Mouse (Mus musculus): ENCODE results near the gene Sptbn2. TPM values are rescaled to one million over a fixed set of nuclear protein-coding genes. Genes with fewer than 3 reads are reported as not detected.

Gene Sptbn2
- polyA plus RNA-seq, 1 experiment from 2014 or later = 2.6 TPM

DNA sequence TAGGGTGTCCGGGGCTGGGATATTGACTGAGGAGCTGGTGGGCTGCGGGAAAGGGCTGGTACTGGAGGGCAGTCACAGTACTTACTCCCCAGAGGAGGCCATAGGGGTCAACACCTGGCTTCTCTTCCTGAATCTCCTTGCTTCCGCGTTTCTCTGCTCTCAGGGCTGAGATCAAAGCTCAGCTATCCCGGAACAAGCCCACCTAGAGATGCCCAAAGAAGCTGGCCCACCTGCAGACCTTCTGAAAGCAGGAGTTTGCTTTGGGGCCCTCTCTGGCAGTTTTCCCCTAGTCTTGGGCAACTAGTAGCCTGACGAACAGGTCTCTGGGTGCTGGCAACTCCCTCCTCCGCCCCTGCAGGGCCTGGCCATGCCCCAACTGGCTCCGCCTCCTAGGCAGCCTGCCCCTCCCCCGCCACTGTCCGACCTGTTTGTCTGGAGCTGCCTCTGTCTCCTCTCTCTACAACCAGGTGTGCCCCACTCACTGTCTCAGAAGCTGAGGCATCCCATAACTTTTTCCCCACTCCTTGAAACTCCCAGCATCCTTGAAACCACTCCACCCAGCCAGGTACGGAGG lies 9.8 kb downstream of the Sptbn2 start:
- 14% methylated on average over 11 of the region's 11 CpGs for WGBS
- Histone ChIP-seq H3K27ac (peak overlapping the region; percentile 42; the same call in 1 of the 2 replicates), H3K4me1 (replicated peaks) (peaks cover 20% of the 10 kb centered on the region), H3K4me3 (replicated peaks) (peak overlapping the region; percentile 21), H3K9ac (replicated peaks) (no peak overlapping the region; the same call in 1 of the 2 replicates), H3K4me2 (peak overlapping the region; percentile 36), H3K36me3 (no peaks in the 10 kb centered on the region), H3K9me3 (no peaks in the 10 kb centered on the region), H3K27me3 (peaks cover 5% of the 10 kb centered on the region; the same call in 1 of the 2 replicates)
- no peak for ATAC-seq (ENCODE audit: insufficient number of reproducible peaks, insufficient read depth, low FRiP score, low TSS enrichment, low read depth)

GRCm38 (mm10) chr19:4729186-4729585 lies 18.2 kb downstream of the Sptbn2 start:
- no peaks in the 10 kb centered on the region for H3K27me3 ChIP-seq
- ATAC-seq (ENCODE audit: insufficient number of reproducible peaks, insufficient read depth, low FRiP score, low TSS enrichment, low read depth) = no peak
- 82% methylated on average over 9 of the region's 9 CpGs for WGBS
- H3K4me3 ChIP-seq (replicated peaks) = no peak overlapping the region
- H3K36me3 ChIP-seq = peaks cover 14% of the 10 kb centered on the region
- no peak overlapping the region for H3K27ac ChIP-seq
- H3K4me2 ChIP-seq = no peak overlapping the region
- H3K9me3 ChIP-seq = no peaks in the 10 kb centered on the region
- no peaks in the 10 kb centered on the region for H3K4me1 ChIP-seq (replicated peaks)
- no peak overlapping the region for H3K9ac ChIP-seq (replicated peaks)

DNA sequence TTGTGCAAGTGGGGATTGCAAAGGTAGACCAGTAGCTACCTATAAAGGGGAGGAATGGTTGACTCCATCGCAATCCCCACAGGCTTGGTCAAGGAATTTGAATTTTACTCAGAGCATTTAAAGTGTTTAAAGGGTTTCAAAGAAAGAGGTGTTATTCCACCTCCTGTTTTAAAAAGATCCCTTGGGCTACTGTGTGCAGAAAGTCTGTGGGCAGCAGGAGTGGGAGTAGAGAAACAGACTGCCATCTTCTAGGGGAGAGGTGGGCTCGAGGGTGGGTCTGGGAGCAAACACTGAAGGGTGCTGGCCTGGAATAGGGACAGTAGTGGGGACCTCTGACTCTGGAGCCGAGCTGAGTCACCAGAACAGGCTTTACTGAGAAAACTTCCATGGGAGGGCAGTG lies 22.1 kb downstream of the Sptbn2 start:
- H3K9me3 ChIP-seq = no peaks in the 10 kb centered on the region
- H3K36me3 ChIP-seq = peaks cover 22% of the 10 kb centered on the region
- no peak overlapping the region for H3K4me2 ChIP-seq
- no peaks in the 10 kb centered on the region for H3K27me3 ChIP-seq
- no peak for ATAC-seq (ENCODE audit: insufficient number of reproducible peaks, insufficient read depth, low FRiP score, low TSS enrichment, low read depth)
- H3K27ac ChIP-seq = no peak overlapping the region
- no peaks in the 10 kb centered on the region for H3K4me1 ChIP-seq (replicated peaks)
- no peak overlapping the region for H3K4me3 ChIP-seq (replicated peaks)
- WGBS = 83% methylated on average over 3 of the region's 3 CpGs
- no peak overlapping the region for H3K9ac ChIP-seq (replicated peaks)

DNA sequence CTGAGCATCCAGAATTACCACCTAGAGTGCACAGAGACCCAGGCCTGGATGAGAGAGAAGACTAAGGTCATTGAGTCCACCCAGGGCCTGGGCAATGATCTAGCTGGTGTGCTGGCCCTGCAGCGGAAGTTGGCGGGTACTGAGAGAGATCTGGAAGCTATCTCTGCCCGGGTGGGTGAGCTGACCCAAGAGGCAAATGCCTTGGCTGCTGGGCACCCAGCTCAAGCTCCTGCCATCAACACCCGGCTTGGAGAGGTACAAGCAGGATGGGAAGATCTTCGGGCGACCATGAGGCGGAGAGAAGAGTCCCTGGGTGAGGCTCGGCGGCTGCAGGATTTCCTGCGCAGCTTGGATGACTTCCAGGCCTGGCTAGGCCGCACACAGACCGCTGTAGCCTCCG lies 26.9 kb downstream of the Sptbn2 start:
- no peak for ATAC-seq (ENCODE audit: insufficient number of reproducible peaks, insufficient read depth, low FRiP score, low TSS enrichment, low read depth)
- WGBS = 86% methylated on average over 13 of the region's 13 CpGs

DNA sequence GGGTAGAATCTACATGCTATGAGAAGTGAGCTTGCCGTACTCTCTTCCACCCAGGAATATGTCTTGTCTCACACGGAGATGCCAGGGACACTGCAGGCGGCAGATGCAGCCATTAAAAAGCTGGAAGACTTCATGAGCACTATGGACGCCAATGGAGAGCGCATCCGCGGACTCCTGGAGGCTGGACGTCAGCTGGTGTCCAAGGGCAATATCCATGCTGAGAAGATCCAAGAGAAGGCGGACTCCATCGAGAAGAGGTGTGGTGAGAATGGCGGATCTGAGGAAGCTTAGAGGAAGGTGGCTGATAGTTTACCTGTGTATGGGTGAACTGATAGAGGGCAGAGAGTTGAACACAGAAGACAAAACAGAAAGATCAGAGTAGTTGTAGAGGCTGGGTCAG lies 28.1 kb downstream of the Sptbn2 start:
- Histone ChIP-seq H3K36me3 (peaks cover 20% of the 10 kb centered on the region), H3K9me3 (no peaks in the 10 kb centered on the region), H3K4me2 (no peak overlapping the region), H3K4me3 (replicated peaks) (no peak overlapping the region), H3K9ac (replicated peaks) (no peak overlapping the region), H3K27ac (no peak overlapping the region), H3K27me3 (no peaks in the 10 kb centered on the region), H3K4me1 (replicated peaks) (0 out of 2 replicates have a peak, but pooled peaks cover 4% of the 10 kb centered on the region)
- WGBS = 91% methylated on average over 11 of the region's 11 CpGs
- ATAC-seq (ENCODE audit: insufficient number of reproducible peaks, insufficient read depth, low FRiP score, low TSS enrichment, low read depth) = no peak

More for the DNA sequence above, 26.9 kb downstream of the Sptbn2 start:
- 0 out of 2 replicates have a peak, but pooled peaks cover 2% of the 10 kb centered on the region for H3K4me1 ChIP-seq (replicated peaks)
- no peak overlapping the region for H3K27ac ChIP-seq
- no peaks in the 10 kb centered on the region for H3K27me3 ChIP-seq
- no peak overlapping the region for H3K4me3 ChIP-seq (replicated peaks)
- no peaks in the 10 kb centered on the region for H3K9me3 ChIP-seq
- H3K4me2 ChIP-seq = no peak overlapping the region
- no peak overlapping the region; the same call in 1 of the 2 replicates for H3K9ac ChIP-seq (replicated peaks)
- H3K36me3 ChIP-seq = peaks cover 22% of the 10 kb centered on the region

DNA sequence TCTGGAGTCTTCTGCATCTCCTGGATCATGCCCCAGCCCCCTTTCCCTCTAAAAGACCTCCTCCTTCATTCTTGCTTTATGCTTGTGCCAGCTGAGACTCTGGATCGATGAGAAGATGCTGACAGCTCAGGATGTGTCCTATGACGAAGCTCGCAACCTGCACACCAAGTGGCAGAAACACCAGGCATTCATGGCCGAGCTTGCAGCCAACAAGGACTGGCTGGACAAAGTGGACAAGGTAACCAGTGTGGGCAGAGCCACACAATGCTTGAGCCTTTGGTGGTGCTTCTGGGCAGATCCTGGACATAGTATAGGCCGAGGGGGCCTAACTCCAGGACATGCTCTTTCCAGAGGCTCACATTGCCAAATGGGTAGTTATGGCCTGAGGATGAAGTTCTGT lies 28.8 kb downstream of the Sptbn2 start:
- Histone ChIP-seq H3K4me1 (replicated peaks) (0 out of 2 replicates have a peak, but pooled peaks cover 4% of the 10 kb centered on the region), H3K27ac (no peak overlapping the region), H3K9me3 (no peaks in the 10 kb centered on the region), H3K4me2 (no peak overlapping the region), H3K9ac (replicated peaks) (no peak overlapping the region), H3K36me3 (peaks cover 14% of the 10 kb centered on the region; the same call in 1 of the 2 replicates), H3K27me3 (no peaks in the 10 kb centered on the region), H3K4me3 (replicated peaks) (no peak overlapping the region)
- WGBS = 90% methylated on average over 5 of the region's 5 CpGs
- no peak for ATAC-seq (ENCODE audit: insufficient number of reproducible peaks, insufficient read depth, low FRiP score, low TSS enrichment, low read depth)

DNA sequence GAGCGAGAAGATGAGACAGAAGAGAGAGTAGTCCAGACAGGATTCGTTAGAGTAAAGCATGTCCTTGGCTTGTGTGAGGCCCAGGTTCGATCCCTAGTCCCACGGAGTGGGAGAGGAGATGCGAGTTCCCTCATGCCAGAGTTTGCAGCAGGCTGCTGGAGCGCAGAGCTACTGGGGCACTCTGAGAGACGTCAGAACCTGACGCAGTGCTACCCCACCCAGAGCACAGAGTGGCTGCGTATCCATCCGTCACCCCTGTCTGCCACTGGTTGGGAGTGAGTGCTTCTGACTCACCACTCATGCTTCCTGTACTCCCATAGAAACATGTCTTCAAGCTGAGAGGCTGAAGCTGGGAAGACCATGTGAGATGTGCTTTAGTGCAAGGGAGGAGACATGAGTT lies 30.5 kb downstream of the Sptbn2 start:
- no peak overlapping the region for H3K4me2 ChIP-seq
- WGBS = 79% methylated on average over 10 of the region's 10 CpGs
- no peaks in the 10 kb centered on the region for H3K27me3 ChIP-seq
- H3K36me3 ChIP-seq = peaks cover 14% of the 10 kb centered on the region; the same call in 1 of the 2 replicates
- H3K4me1 ChIP-seq (replicated peaks) = 0 out of 2 replicates have a peak, but pooled peaks cover 4% of the 10 kb centered on the region
- H3K9ac ChIP-seq (replicated peaks) = no peak overlapping the region
- no peak overlapping the region for H3K27ac ChIP-seq
- H3K4me3 ChIP-seq (replicated peaks) = no peak overlapping the region
- H3K9me3 ChIP-seq = no peaks in the 10 kb centered on the region
- ATAC-seq (ENCODE audit: insufficient number of reproducible peaks, insufficient read depth, low FRiP score, low TSS enrichment, low read depth) = no peak

GRCm38 (mm10) chr19:4742229-4742628 lies 31.3 kb downstream of the Sptbn2 start:
- 91% methylated on average over 6 of the region's 6 CpGs for WGBS
- Histone ChIP-seq H3K4me1 (replicated peaks) (0 out of 2 replicates have a peak, but pooled peaks cover 4% of the 10 kb centered on the region), H3K4me3 (replicated peaks) (no peak overlapping the region), H3K9me3 (no peaks in the 10 kb centered on the region), H3K36me3 (peaks cover 14% of the 10 kb centered on the region; the same call in 1 of the 2 replicates), H3K27me3 (no peaks in the 10 kb centered on the region), H3K4me2 (no peak overlapping the region), H3K9ac (replicated peaks) (no peak overlapping the region), H3K27ac (no peak overlapping the region)
- no peak for ATAC-seq (ENCODE audit: insufficient number of reproducible peaks, insufficient read depth, low FRiP score, low TSS enrichment, low read depth)

- WGBS = 40% methylated on average over 5 of the region's 5 CpGs
- H3K4me1 ChIP-seq (replicated peaks) = 0 out of 2 replicates have a peak, but pooled peaks cover 4% of the 10 kb centered on the region
- H3K9ac ChIP-seq (replicated peaks) = no peak overlapping the region
- no peak overlapping the region for H3K27ac ChIP-seq
- H3K4me2 ChIP-seq = no peak overlapping the region
- no peaks in the 10 kb centered on the region for H3K9me3 ChIP-seq
- H3K4me3 ChIP-seq (replicated peaks) = no peak overlapping the region
- 0 out of 2 replicates have a peak, but pooled peaks cover 4% of the 10 kb centered on the region for H3K36me3 ChIP-seq
- ATAC-seq (ENCODE audit: insufficient number of reproducible peaks, insufficient read depth, low FRiP score, low TSS enrichment, low read depth) = no peak
- no peaks in the 10 kb centered on the region for H3K27me3 ChIP-seq
Measured at GRCm38 (mm10) chr19:4743524-4743923, 32.6 kb downstream of the Sptbn2 start.

- WGBS = 83% methylated on average over 14 of the region's 14 CpGs
- Histone ChIP-seq H3K27ac (no peak overlapping the region), H3K9ac (replicated peaks) (no peak overlapping the region), H3K4me3 (replicated peaks) (no peak overlapping the region), H3K4me2 (no peak overlapping the region), H3K4me1 (replicated peaks) (0 out of 2 replicates have a peak, but pooled peaks cover 4% of the 10 kb centered on the region), H3K27me3 (no peaks in the 10 kb centered on the region), H3K36me3 (0 out of 2 replicates have a peak, but pooled peaks cover 4% of the 10 kb centered on the region), H3K9me3 (no peaks in the 10 kb centered on the region)
- no peak for ATAC-seq (ENCODE audit: insufficient number of reproducible peaks, insufficient read depth, low FRiP score, low TSS enrichment, low read depth)
Measured at GRCm38 (mm10) chr19:4744026-4744425, 33.1 kb downstream of the Sptbn2 start.

- 79% methylated on average over 9 of the region's 9 CpGs for WGBS
- H3K27me3 ChIP-seq = no peaks in the 10 kb centered on the region
- ATAC-seq (ENCODE audit: insufficient number of reproducible peaks, insufficient read depth, low FRiP score, low TSS enrichment, low read depth) = no peak
Measured at GRCm38 (mm10) chr19:4745057-4745456, 34.1 kb downstream of the Sptbn2 start.

More at GRCm38 (mm10) chr19:4745057-4745456, 34.1 kb downstream of the Sptbn2 start:
- Histone ChIP-seq H3K4me2 (no peak overlapping the region), H3K27ac (no peak overlapping the region), H3K4me1 (replicated peaks) (0 out of 2 replicates have a peak, but pooled peaks cover 4% of the 10 kb centered on the region), H3K36me3 (no peaks in the 10 kb centered on the region), H3K9me3 (no peaks in the 10 kb centered on the region), H3K9ac (replicated peaks) (0 out of 2 replicates have a peak overlapping the region, but pooled peaks have one; percentile 12), H3K4me3 (replicated peaks) (no peak overlapping the region)
